Mouse (Mus musculus) bone marrow macrophage, adult 2 months (primary cell): ENCODE results near the gene AW551984.

Experiments used
- CTCF ChIP-seq: IDR thresholded peaks from 2 replicates; pipeline ENCODE4 v1.5.1; 2012; ENCODE audit warnings: low read depth, mild to moderate bottlenecking, low read length, moderate library complexity
- POLR2A ChIP-seq: IDR thresholded peaks from 2 replicates; pipeline ENCODE4 v1.6.1; 2012; ENCODE audit warnings: mild to moderate bottlenecking, low read depth, low read length, borderline replicate concordance

GRCm38 (mm10) chr9:39603333-39603845, 814 bp downstream of the AW551984 start:
- TF ChIP-seq CTCF, result no peak
- TF ChIP-seq POLR2A, result no peak
